Mouse (Mus musculus): Measurements from ENCODE around the gene Bcl2l13. TPM values are rescaled to one million over a fixed set of nuclear protein-coding genes. Genes with fewer than 3 reads are reported as not detected.
A peak's percentile ranks its signal among the peaks of the same experiment; 100 is the strongest.

Gene Bcl2l13
- polyA plus RNA-seq, 1 experiment from 2014 or later, result 14.0 TPM

DNA sequence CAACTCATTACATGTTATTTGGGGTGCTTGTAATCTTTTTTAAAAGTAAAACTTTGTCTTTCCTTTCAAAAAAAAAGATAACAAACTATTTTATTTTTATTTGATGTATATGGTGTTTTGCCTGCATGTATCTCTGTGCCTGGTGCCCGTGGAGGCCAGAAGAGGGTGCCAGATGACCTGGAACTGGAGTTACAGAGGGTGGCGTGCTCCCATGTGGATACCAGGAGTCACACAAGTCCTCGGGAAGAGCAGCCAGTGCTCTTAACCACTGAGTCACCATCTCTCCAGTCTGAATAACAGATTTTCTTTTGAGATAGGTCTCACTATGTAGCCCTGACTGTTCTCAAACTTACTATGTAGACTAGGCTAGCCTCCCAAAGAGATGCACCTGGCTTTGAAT is 73.5 kb downstream of the Bcl2l13 start:
- ATAC-seq (no peak), DNase-seq (ENCODE audit: low spot score) (no peak)
- Histone ChIP-seq H3K27me3 (replicated peaks; ENCODE audit: insufficient read depth, low read length) (no peaks in the 10 kb centered on the region), H3K4me3 (ENCODE audit: low read depth, low read length) (no peak overlapping the region), H3K27ac (ENCODE audit: low read length) (no peak overlapping the region), H3K4me2 (replicated peaks; ENCODE audit: low read depth, low read length) (no peak overlapping the region), H3K36me3 (ENCODE audit: insufficient read depth, low read length) (no peaks in the 10 kb centered on the region), H3K9me3 (ENCODE audit: low read length) (no peaks in the 10 kb centered on the region), H3K4me1 (ENCODE audit: insufficient read depth, low read depth, low read length) (no peaks in the 10 kb centered on the region; the same call in 1 of the 2 replicates), H3K9ac (replicated peaks; ENCODE audit: low read depth) (no peak overlapping the region)
- 77% methylated on average over 3 of the region's 3 CpGs for WGBS
- no peak for TF ChIP-seq EP300 (IDR thresholded peaks at IDR 0.05)
- no peak for TF ChIP-seq CTCF (IDR thresholded peaks at IDR 0.05)

DNA sequence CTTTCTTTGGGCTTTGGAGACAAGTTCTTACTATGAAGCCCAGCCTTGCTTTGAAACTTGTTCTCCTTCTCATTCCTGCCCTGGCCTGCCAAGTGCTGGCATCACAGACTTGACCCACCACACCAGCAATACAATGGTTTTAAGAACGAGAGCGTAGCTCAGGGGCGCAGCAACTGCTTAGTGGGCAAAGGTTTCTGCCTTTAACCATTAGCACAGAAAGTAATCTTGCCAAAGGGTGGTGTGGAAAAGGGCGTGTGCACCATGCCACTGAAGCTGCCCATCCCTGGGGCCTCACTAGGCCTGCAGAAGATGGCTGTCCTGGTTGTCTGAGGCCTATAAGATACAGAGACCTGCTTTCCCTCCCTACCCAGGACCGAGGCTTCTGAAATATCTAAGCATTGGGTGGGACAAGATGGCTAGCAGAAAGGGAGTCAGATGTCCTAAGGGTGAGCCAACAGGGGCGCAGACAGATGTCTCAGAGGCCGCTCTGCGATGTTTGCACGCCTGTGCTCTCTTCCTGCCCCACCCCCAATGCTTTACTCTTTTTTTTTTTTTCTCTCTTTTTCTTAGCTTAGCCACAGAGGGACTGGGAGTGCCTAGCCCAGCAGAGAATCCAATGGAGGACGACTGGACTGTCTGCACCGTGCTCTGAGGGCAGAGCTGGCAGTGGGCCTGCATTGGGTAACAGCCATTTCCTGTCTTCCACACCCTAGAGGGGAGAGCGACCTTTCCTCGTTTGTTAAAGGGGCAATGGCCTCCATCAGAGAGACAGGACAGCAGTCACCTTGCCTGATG is 75.4 kb downstream of the Bcl2l13 start:
- Histone ChIP-seq H3K9ac (replicated peaks; ENCODE audit: low read depth) (no peak overlapping the region), H3K9me3 (ENCODE audit: low read length) (no peaks in the 10 kb centered on the region), H3K27ac (ENCODE audit: low read length) (no peak overlapping the region), H3K4me2 (replicated peaks; ENCODE audit: low read depth, low read length) (no peak overlapping the region), H3K4me3 (ENCODE audit: low read depth, low read length) (no peak overlapping the region), H3K4me1 (ENCODE audit: insufficient read depth, low read depth, low read length) (peaks cover 5% of the 10 kb centered on the region; the same call in 1 of the 2 replicates), H3K27me3 (replicated peaks; ENCODE audit: insufficient read depth, low read length) (no peaks in the 10 kb centered on the region), H3K36me3 (ENCODE audit: insufficient read depth, low read length) (no peaks in the 10 kb centered on the region)
- TF ChIP-seq CTCF (IDR thresholded peaks at IDR 0.05) (no peak), EP300 (IDR thresholded peaks at IDR 0.05) (no peak)
- ATAC-seq (0 out of 2 replicates have a peak, but pooled peaks have one; percentile 19), DNase-seq (ENCODE audit: low spot score) (peak; percentile 40)
- 47% methylated on average over 13 of the region's 13 CpGs for WGBS

- Histone ChIP-seq H3K4me3 (ENCODE audit: low read depth, low read length) (no peak overlapping the region), H3K9me3 (ENCODE audit: low read length) (no peaks in the 10 kb centered on the region), H3K4me1 (ENCODE audit: insufficient read depth, low read depth, low read length) (peaks cover 8% of the 10 kb centered on the region; the same call in 1 of the 2 replicates), H3K27ac (ENCODE audit: low read length) (no peak overlapping the region), H3K4me2 (replicated peaks; ENCODE audit: low read depth, low read length) (no peak overlapping the region), H3K9ac (replicated peaks; ENCODE audit: low read depth) (no peak overlapping the region), H3K36me3 (ENCODE audit: insufficient read depth, low read length) (no peaks in the 10 kb centered on the region), H3K27me3 (replicated peaks; ENCODE audit: insufficient read depth, low read length) (no peaks in the 10 kb centered on the region)
- 24% methylated on average over 2 of the region's 2 CpGs for WGBS
- no peak for ATAC-seq
- TF ChIP-seq EP300 (IDR thresholded peaks at IDR 0.05), result no peak
- TF ChIP-seq CTCF (IDR thresholded peaks at IDR 0.05), result no peak
- peak; percentile 45 for DNase-seq (ENCODE audit: low spot score)
Observed at GRCm38 (mm10) chr6:120912931-120913330, 76.9 kb downstream of the Bcl2l13 start.

DNA sequence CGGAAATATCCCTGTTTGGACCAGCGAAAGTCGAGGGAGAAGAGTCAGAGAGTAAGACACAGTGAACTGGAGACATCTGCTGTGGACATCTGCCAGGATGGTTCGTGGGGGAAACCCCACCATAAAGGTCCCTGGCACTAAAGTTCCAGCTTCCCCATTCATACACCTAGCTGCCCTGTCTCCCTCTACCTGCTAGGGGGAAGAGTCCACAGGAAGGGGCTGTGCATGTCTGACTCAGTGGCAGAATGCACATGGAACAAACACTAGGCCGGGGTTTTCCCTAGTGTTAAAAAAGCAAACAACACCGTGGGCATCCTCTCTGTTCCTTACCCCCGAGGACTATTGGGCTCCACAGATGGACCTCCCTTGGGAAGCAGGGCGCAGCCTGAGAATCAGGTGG is 77.8 kb downstream of the Bcl2l13 start:
- H3K4me3 ChIP-seq (ENCODE audit: low read depth, low read length), result no peak overlapping the region
- DNase-seq (ENCODE audit: low spot score) (no peak), ATAC-seq (no peak)
- H3K27ac ChIP-seq (ENCODE audit: low read length), result no peak overlapping the region
- no peaks in the 10 kb centered on the region for H3K9me3 ChIP-seq (ENCODE audit: low read length)
- no peaks in the 10 kb centered on the region for H3K27me3 ChIP-seq (replicated peaks; ENCODE audit: insufficient read depth, low read length)
- no peaks in the 10 kb centered on the region for H3K36me3 ChIP-seq (ENCODE audit: insufficient read depth, low read length)
- H3K9ac ChIP-seq (replicated peaks; ENCODE audit: low read depth), result no peak overlapping the region
- no peak for TF ChIP-seq CTCF (IDR thresholded peaks at IDR 0.05)
- TF ChIP-seq EP300 (IDR thresholded peaks at IDR 0.05), result no peak
- WGBS, result 77% methylated on average over 8 of the region's 8 CpGs
- no peak overlapping the region for H3K4me2 ChIP-seq (replicated peaks; ENCODE audit: low read depth, low read length)
- peaks cover 8% of the 10 kb centered on the region; the same call in 1 of the 2 replicates for H3K4me1 ChIP-seq (ENCODE audit: insufficient read depth, low read depth, low read length)

GRCm38 (mm10) chr6:120914533-120914910 is 78.5 kb downstream of the Bcl2l13 start:
- Histone ChIP-seq H3K27me3 (replicated peaks; ENCODE audit: insufficient read depth, low read length) (no peaks in the 10 kb centered on the region), H3K4me2 (replicated peaks; ENCODE audit: low read depth, low read length) (no peak overlapping the region), H3K9me3 (ENCODE audit: low read length) (no peaks in the 10 kb centered on the region), H3K36me3 (ENCODE audit: insufficient read depth, low read length) (no peaks in the 10 kb centered on the region), H3K4me1 (ENCODE audit: insufficient read depth, low read depth, low read length) (peaks cover 8% of the 10 kb centered on the region; the same call in 1 of the 2 replicates), H3K9ac (replicated peaks; ENCODE audit: low read depth) (no peak overlapping the region), H3K4me3 (ENCODE audit: low read depth, low read length) (no peak overlapping the region), H3K27ac (ENCODE audit: low read length) (no peak overlapping the region)
- TF ChIP-seq EP300 (IDR thresholded peaks at IDR 0.05) (no peak), CTCF (IDR thresholded peaks at IDR 0.05) (no peak)
- DNase-seq (ENCODE audit: low spot score) (no peak), ATAC-seq (no peak)
- WGBS, result 84% methylated on average over 4 of the region's 4 CpGs

DNA sequence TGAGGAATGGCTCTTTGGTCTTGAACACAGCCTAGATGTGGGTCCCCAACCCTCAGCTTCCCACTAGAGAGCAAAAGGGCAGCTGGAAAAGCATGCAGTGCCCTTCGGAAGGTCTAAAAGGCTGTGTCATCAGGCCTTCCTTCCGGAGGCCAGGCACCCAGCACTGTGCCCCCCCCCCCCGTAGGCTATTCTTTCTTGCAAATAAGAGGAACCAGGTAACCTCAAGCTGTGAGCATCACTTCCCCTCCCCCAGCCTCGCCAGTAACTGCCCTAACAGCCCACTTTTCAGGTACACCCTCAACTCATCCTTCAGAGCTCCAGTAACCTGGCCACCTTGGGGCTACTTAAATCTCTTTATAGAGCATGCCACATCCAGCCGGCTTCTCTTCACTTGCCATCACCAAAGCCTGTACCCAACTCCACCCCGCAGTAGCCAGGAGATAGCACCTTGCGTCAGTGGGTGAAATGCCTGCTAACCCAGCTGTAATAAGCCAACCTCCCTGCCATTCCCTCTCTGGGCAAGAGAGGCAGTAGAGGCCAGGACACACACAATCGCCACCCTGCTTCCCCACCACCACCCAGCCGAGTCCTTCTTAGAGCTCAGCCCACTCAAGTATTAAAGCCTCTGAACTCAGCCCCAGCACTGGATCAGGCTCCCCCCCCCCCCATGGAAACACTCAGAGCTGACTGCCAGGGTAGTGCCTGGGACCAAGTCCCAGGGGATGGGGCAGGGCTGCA is 79.1 kb downstream of the Bcl2l13 start:
- WGBS, result 49% methylated on average over 9 of the region's 9 CpGs
- H3K4me1 ChIP-seq (ENCODE audit: insufficient read depth, low read depth, low read length), result peaks cover 8% of the 10 kb centered on the region; the same call in 1 of the 2 replicates
- H3K4me3 ChIP-seq (ENCODE audit: low read depth, low read length), result no peak overlapping the region
- TF ChIP-seq EP300 (IDR thresholded peaks at IDR 0.05) (no peak), CTCF (IDR thresholded peaks at IDR 0.05) (peak; percentile 66)
- no peak overlapping the region for H3K9ac ChIP-seq (replicated peaks; ENCODE audit: low read depth)
- H3K9me3 ChIP-seq (ENCODE audit: low read length), result no peaks in the 10 kb centered on the region
- DNase-seq (ENCODE audit: low spot score) (peak; percentile 72), ATAC-seq (no peak)
- H3K27me3 ChIP-seq (replicated peaks; ENCODE audit: insufficient read depth, low read length), result no peaks in the 10 kb centered on the region
- no peaks in the 10 kb centered on the region for H3K36me3 ChIP-seq (ENCODE audit: insufficient read depth, low read length)
- peak overlapping the region; percentile 96; the same call in 1 of the 2 replicates for H3K4me2 ChIP-seq (replicated peaks; ENCODE audit: low read depth, low read length)
- 0 out of 2 replicates have a peak overlapping the region, but pooled peaks have one; percentile 10 for H3K27ac ChIP-seq (ENCODE audit: low read length)
